Mouse (Mus musculus) heart, embryonic 15.5 days (tissue): ENCODE results near the gene H2-T23. TPM values are rescaled to one million over a fixed set of nuclear protein-coding genes. Genes with fewer than 3 reads are reported as not detected.

ENCODE experiments used
- polyA plus RNA-seq: library from polyadenylated mRNA; unstranded; fragments of >200 nt; fragmentation: Nextera tagmentation; extraction: Ambion mirVana; gene quantifications from 2 replicates; pipeline ENCODE4 v1.2.1, GENCODE M21; 2015

H2-T23 gene
- polyA plus RNA-seq, 1 experiment from 2014 or later, result 4.7 TPM

Other genes with a start within 250 kb of the H2-T23 start
- gene Ier3, start 211.2 kb downstream of the H2-T23 start, polyA plus RNA-seq, result 49.7 and 56.5 TPM in 2 replicates
- 103 and 109 TPM in 2 replicates for gene Flot1, start 209.6 kb downstream of the H2-T23 start, polyA plus RNA-seq
- gene Tubb5, start 194.5 kb downstream of the H2-T23 start, polyA plus RNA-seq, result 567 and 662 TPM in 2 replicates
- gene Mdc1, start 191.3 kb downstream of the H2-T23 start, polyA plus RNA-seq, result 12.6 and 17.0 TPM in 2 replicates
- 38.7 and 46.2 TPM in 2 replicates for gene Nrm, start 171.5 kb downstream of the H2-T23 start, polyA plus RNA-seq
- 17.9 and 21.4 TPM in 2 replicates for gene Ppp1r18, start 167.3 kb downstream of the H2-T23 start, polyA plus RNA-seq
- gene Dhx16, start 153.0 kb downstream of the H2-T23 start, polyA plus RNA-seq, result 19.7 and 31.1 TPM in 2 replicates
- gene 2310061I04Rik, start 135.4 kb downstream of the H2-T23 start, polyA plus RNA-seq, result 23.9 and 27.6 TPM in 2 replicates
- 38.7 and 50.7 TPM in 2 replicates for gene Atat1, start 122.8 kb downstream of the H2-T23 start, polyA plus RNA-seq
- 64.2 and 69.2 TPM in 2 replicates for gene Mrps18b, start 116.5 kb downstream of the H2-T23 start, polyA plus RNA-seq
- 26.5 and 28.1 TPM in 2 replicates for gene Ppp1r10, start 116.4 kb downstream of the H2-T23 start, polyA plus RNA-seq
- gene Abcf1, start 63.1 kb downstream of the H2-T23 start, polyA plus RNA-seq, result 57.8 and 71.3 TPM in 2 replicates
- 31.4 and 37.8 TPM in 2 replicates for gene Gnl1, start 53.0 kb downstream of the H2-T23 start, polyA plus RNA-seq
- gene Prr3, start 52.6 kb downstream of the H2-T23 start, polyA plus RNA-seq, result 13.7 and 20.4 TPM in 2 replicates
- gene H2-T24, start 12.3 kb downstream of the H2-T23 start, polyA plus RNA-seq, result 1.3 and 2.7 TPM in 2 replicates
- gene H2-T22, start 9.9 kb upstream of the H2-T23 start, polyA plus RNA-seq, result 7.0 and 12.0 TPM in 2 replicates
- not detected in 2 replicates for gene Gm6034, start 10.1 kb upstream of the H2-T23 start, polyA plus RNA-seq
- gene Gm11127, start 25.5 kb upstream of the H2-T23 start, polyA plus RNA-seq, result 0.13 TPM in 1 of 2 replicates, not detected in the other
- gene Gm19684, start 88.8 kb upstream of the H2-T23 start, polyA plus RNA-seq, result not detected in 2 replicates
- not detected in 2 replicates for gene Gm7030, start 96.6 kb upstream of the H2-T23 start, polyA plus RNA-seq
- 0.84 and 1.8 TPM in 2 replicates for gene Gm8909, start 135.7 kb upstream of the H2-T23 start, polyA plus RNA-seq
- gene H2-T3, start 157.4 kb upstream of the H2-T23 start, polyA plus RNA-seq, result 0.36 TPM in 1 of 2 replicates, not detected in the other
- 78.8 and 83.7 TPM in 2 replicates for gene Rpp21, start 225.2 kb upstream of the H2-T23 start, polyA plus RNA-seq
- gene Trim39, start 239.4 kb upstream of the H2-T23 start, polyA plus RNA-seq, result 9.1 and 11.1 TPM in 2 replicates